In the genomic region with DNA sequence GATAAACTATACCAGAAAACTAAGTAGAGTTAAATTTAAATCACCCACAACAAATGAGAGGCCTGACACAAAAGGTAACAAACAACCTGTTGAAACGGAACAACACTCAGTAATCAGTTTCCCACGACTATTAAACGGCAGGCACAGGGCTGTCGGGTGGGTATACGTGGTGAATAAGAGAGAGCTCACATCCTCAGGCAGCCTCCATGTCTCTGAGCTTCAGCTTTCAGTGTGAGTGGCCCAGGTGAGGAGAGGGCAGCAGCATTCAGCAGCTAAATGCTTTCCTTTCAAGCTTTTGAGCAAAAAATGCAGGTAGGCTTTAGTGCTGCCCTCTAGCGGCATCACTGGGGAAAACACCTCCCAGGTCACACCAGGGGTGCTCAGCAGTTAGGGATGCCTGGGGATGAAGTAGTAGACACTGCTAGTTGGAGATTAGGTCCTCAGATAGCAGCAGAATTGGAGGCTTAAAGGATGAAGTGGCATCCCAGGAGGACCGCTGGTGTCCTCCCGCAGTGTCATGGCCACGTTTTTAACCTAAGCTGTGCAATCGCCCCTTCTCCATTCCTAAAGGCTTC, we compare ENCODE assay signal across 18 mouse cellular contexts. TPM values are rescaled to one million over a fixed set of nuclear protein-coding genes. Genes with fewer than 3 reads are reported as not detected.
"Had no signal": no experiment of that assay in that cellular context is flagged by ENCODE, and none has a peak within 500 bp of the region (broad histone marks: within the 10 kb centered on the region; RNA-seq: fewer than 3 reads in every experiment).

No protein-coding gene starts in this region.

RNA-seq across cellular contexts. Expression of gene Gsta1, which starts 2.8 kb away (rescaled TPM):
- total RNA-seq: layer of hippocampus, adult 8-10 months; layer of hippocampus, postnatal 10 days; layer of hippocampus, postnatal 36 days; left cerebral cortex, adult 2 months; left cerebral cortex, postnatal 10 days; left cerebral cortex, postnatal 36 days had no signal
- polyA plus RNA-seq: limb, embryonic 11.5 days; liver, embryonic 13.5 days; lung, embryonic 16.5 days; midbrain, embryonic 11.5 days; midbrain, embryonic 16.5 days; neural tube, embryonic 11.5 days; neural tube, embryonic 15.5 days had no signal

RNA-seq across cellular contexts. Expression of gene Gm3776, which starts 23.7 kb away (rescaled TPM):
- total RNA-seq: layer of hippocampus, adult 8-10 months; layer of hippocampus, postnatal 10 days; layer of hippocampus, postnatal 36 days; left cerebral cortex, adult 2 months; left cerebral cortex, postnatal 10 days; left cerebral cortex, postnatal 36 days had no signal
- polyA plus RNA-seq: limb, embryonic 11.5 days; liver, embryonic 13.5 days; lung, embryonic 16.5 days; midbrain, embryonic 11.5 days; midbrain, embryonic 16.5 days; neural tube, embryonic 11.5 days; neural tube, embryonic 15.5 days; thymus, postnatal 0 days had no signal

RNA-seq across cellular contexts. Expression of gene Gm10639, which starts 56.5 kb away (rescaled TPM):
- total RNA-seq: layer of hippocampus, adult 8-10 months; layer of hippocampus, postnatal 10 days; layer of hippocampus, postnatal 36 days; left cerebral cortex, adult 2 months; left cerebral cortex, postnatal 10 days; left cerebral cortex, postnatal 36 days; liver, adult 2 months had no signal
- polyA plus RNA-seq: limb, embryonic 11.5 days; limb, embryonic 14.5 days; liver, adult 2 months; liver, embryonic 13.5 days; liver, embryonic 16.5 days; lung, adult 2 months; lung, embryonic 16.5 days; midbrain, embryonic 11.5 days; midbrain, embryonic 16.5 days; neural tube, embryonic 11.5 days; neural tube, embryonic 15.5 days; thymus, postnatal 0 days had no signal
